Mouse (Mus musculus) liver, adult 10 weeks (tissue): Measurements from ENCODE around the gene Syngr2. TPM values are rescaled to one million over a fixed set of nuclear protein-coding genes. Genes with fewer than 3 reads are reported as not detected.

ENCODE experiments used
- polyA plus RNA-seq: library from polyadenylated mRNA; stranded (reverse); fragments of 350-450 nt; fragmentation: Illumina TruSeq; extraction: RNeasy Lipid Tissue Mini Kit (QIAGEN cat#74804); gene quantifications from one replicate; pipeline ENCODE4 v1.2.3, GENCODE M21; 2014; ENCODE audit warnings: low read depth, low replicate concordance

Gene Syngr2
- polyA plus RNA-seq = 9.2 TPM

GRCm38 (mm10) chr11:117809407-117810311, at the start of gene Syngr2, which contains the start of gene Gm20708:
Gene Syngr2 (plus strand): TSS chr11:117809668.
Gene Gm20708 (plus strand): TSS chr11:117809668.

GRCm38 (mm10) chr11:117781993-117782704, 27.3 kb upstream of the Syngr2 start, which contains the start of the genes Tmc8 and Tmc6:
Gene Tmc8 (plus strand): TSS chr11:117782076.
Gene Tmc6 (minus strand): TSS chr11:117782198.

GRCm38 (mm10) chr11:117797511-117798159, 11.8 kb upstream of the Syngr2 start, which contains the start of gene 6030468B19Rik:
Gene 6030468B19Rik (plus strand): TSS chr11:117797660.

GRCm38 (mm10) chr11:117825333-117826101, 16.0 kb downstream of the Syngr2 start, which contains the start of the genes Afmid and Tk1:
Gene Afmid (plus strand): TSS chr11:117825924.
Gene Tk1 (minus strand): TSS chr11:117826092.

GRCm38 (mm10) chr11:117848985-117849671, 39.7 kb downstream of the Syngr2 start, which contains the start of gene Birc5:
Gene Birc5 (plus strand): TSS chr11:117849251.

GRCm38 (mm10) chr11:117860601-117861000, 51.1 kb downstream of the Syngr2 start, which contains the start of gene Tmem235:
Gene Tmem235 (plus strand): TSS chr11:117860752.

Other genes starting within 250 kb of the Syngr2 start
- gene Tnrc6c, start 155.4 kb upstream of the Syngr2 start, polyA plus RNA-seq = 2.5 TPM
- not detected for gene Tmc8, start 27.6 kb upstream of the Syngr2 start, polyA plus RNA-seq
- gene Tmc6, start 27.5 kb upstream of the Syngr2 start, polyA plus RNA-seq = 1.2 TPM
- not detected for gene 6030468B19Rik, start 12.0 kb upstream of the Syngr2 start, polyA plus RNA-seq
- 52.2 TPM for gene Gm20708, start within 50 bp of the Syngr2 start, polyA plus RNA-seq
- 56.3 TPM for gene Afmid, start 16.3 kb downstream of the Syngr2 start, polyA plus RNA-seq
- 3.3 TPM for gene Tk1, start 16.4 kb downstream of the Syngr2 start, polyA plus RNA-seq
- 1.1 TPM for gene Birc5, start 39.6 kb downstream of the Syngr2 start, polyA plus RNA-seq
- gene Tmem235, start 51.1 kb downstream of the Syngr2 start, polyA plus RNA-seq = not detected
- gene Tha1, start 63.8 kb downstream of the Syngr2 start, polyA plus RNA-seq = 0.24 TPM
- gene Socs3, start 160.4 kb downstream of the Syngr2 start, polyA plus RNA-seq = 4.7 TPM
- 1.5 TPM for gene Pgs1, start 176.6 kb downstream of the Syngr2 start, polyA plus RNA-seq